Mouse (Mus musculus): ENCODE measurements around the gene H2al2b.
"Not testable (repeated sequence)": the region's sequence is repeated elsewhere in the genome, so short reads cannot be mapped to it uniquely, and the experiment has no call there.

The H2al2b gene

GRCm38 (mm10) chrY:2720574-2720973, at the start of gene H2al2b:
H2al2b (minus strand) TSS chrY:2720674.
- not testable (repeated sequence) for DNase-seq
